Mouse (Mus musculus) cortical plate, adult 2 months (tissue): Measurements from ENCODE around the gene Tead1. TPM values are rescaled to one million over a fixed set of nuclear protein-coding genes. Genes with fewer than 3 reads are reported as not detected.

Source experiments
- H3K27ac ChIP-seq: fragments of 200-500 bp; 2 replicates; pipeline ENCODE4 v1.5.1; 2012; ENCODE audit warnings: low read length, control low read depth, inconsistent platforms; ENCODE audit not compliant: insufficient read depth
- H3K4me1 ChIP-seq: fragments of 200-500 bp; 2 replicates; pipeline ENCODE4 v1.6.1; 2011; ENCODE audit warnings: low read length; ENCODE audit not compliant: control insufficient read depth, insufficient read depth
- H3K4me3 ChIP-seq: fragments of 200-500 bp; 2 replicates; pipeline ENCODE4 v1.5.1; 2011; ENCODE audit warnings: mild to moderate bottlenecking, low read length, control low read depth; ENCODE audit not compliant: insufficient read depth
- CTCF ChIP-seq: fragments of 200-500 bp; IDR thresholded peaks from 2 replicates; pipeline ENCODE4 v1.5.1; 2011; ENCODE audit warnings: mild to moderate bottlenecking, control low read depth, low read length; ENCODE audit not compliant: insufficient read depth; ENCODE audit errors: extremely low read depth
- POLR2A ChIP-seq: fragments of 200-500 bp; IDR thresholded peaks from 2 replicates; pipeline ENCODE4 v1.6.1; 2011; ENCODE audit warnings: mild to moderate bottlenecking, low read length, control low read depth; ENCODE audit not compliant: insufficient read depth; ENCODE audit errors: extremely low read depth
- polyA plus RNA-seq: library from polyadenylated mRNA; depleted of rRNA; stranded (reverse); fragments of >200 nt; gene quantifications from 2 replicates; pipeline ENCODE4 v1.2.3, GENCODE M21; 2012

Gene Tead1
- polyA plus RNA-seq, 1 experiment, result 6.4 TPM

GRCm38 (mm10) chr7:112659816-112660215 lies 19.3 kb upstream of the Tead1 start:
- Histone ChIP-seq H3K4me3 (no peak overlapping the region), H3K27ac (no peak overlapping the region), H3K4me1 (peaks cover 2% of the 10 kb centered on the region; the same call in 1 of the 2 replicates)
- TF ChIP-seq POLR2A, result no peak
- no peak for TF ChIP-seq CTCF

DNA sequence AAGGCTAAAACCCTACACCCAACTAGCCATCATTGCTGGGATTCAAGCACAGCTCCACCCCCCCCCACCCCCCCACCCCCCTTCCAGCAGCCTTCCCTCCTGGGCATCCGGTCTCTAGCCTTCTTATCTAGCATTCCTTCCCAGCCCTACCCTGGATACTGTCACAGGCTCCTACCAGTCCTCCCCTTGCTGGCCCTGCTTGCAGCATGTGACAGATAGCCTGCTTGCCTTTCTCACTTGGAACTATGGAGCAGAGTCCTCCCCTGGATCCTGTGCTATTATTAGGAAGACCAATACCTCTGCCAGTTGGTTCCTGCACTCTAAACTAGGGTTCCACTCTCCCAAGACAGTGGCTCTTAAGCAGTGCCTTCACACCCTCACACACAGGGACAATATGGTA lies 18.8 kb upstream of the Tead1 start:
- no peak overlapping the region for H3K4me3 ChIP-seq
- TF ChIP-seq CTCF, result no peak
- TF ChIP-seq POLR2A, result no peak
- peaks cover 2% of the 10 kb centered on the region; the same call in 1 of the 2 replicates for H3K4me1 ChIP-seq
- no peak overlapping the region for H3K27ac ChIP-seq

GRCm38 (mm10) chr7:112662398-112663313 lies 16.5 kb upstream of the Tead1 start:
- TF ChIP-seq CTCF (no peak), POLR2A (no peak)
- no peak overlapping the region for H3K4me3 ChIP-seq
- H3K27ac ChIP-seq, result no peak overlapping the region
- H3K4me1 ChIP-seq, result peaks cover 2% of the 10 kb centered on the region; the same call in 1 of the 2 replicates

- no peak for TF ChIP-seq CTCF
- no peak for TF ChIP-seq POLR2A
- no peak overlapping the region for H3K4me3 ChIP-seq
- H3K4me1 ChIP-seq, result peaks cover 2% of the 10 kb centered on the region; the same call in 1 of the 2 replicates
- peak overlapping the region; percentile 24 for H3K27ac ChIP-seq
Measured at GRCm38 (mm10) chr7:112663314-112663966, 15.7 kb upstream of the Tead1 start.

DNA sequence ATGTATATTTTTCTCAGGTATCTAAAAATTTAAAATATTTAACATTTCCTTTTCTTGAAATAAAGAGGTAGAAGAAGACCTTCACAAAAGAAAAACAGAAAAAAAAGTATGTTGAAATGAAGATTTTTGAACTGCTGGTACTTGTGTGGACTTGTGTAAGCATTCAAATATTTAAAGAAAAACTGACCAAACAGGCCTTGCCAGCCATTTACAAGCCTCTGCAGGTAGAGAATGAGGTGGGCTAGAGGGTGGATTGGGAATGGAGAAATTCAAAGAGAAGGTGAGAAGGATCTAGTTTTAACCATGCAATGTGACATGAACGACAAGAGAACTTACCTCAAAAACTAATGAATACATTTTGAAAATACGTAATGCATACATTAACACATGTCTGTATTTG lies 9.1 kb upstream of the Tead1 start:
- Histone ChIP-seq H3K4me3 (no peak overlapping the region), H3K27ac (no peak overlapping the region)
- TF ChIP-seq CTCF, result no peak
- no peak for TF ChIP-seq POLR2A

GRCm38 (mm10) chr7:112678418-112679170 lies 524 bp upstream of the Tead1 start:
- TF ChIP-seq CTCF, result no peak
- 0 out of 2 replicates have a peak overlapping the region, but pooled peaks have one; percentile 4 for H3K27ac ChIP-seq
- H3K4me3 ChIP-seq, result peak overlapping the region; percentile 78
- peaks cover 1% of the 10 kb centered on the region for H3K4me1 ChIP-seq

More for the DNA sequence above, 9.1 kb upstream of the Tead1 start:
- H3K4me1 ChIP-seq, result no peaks in the 10 kb centered on the region

GRCm38 (mm10) chr7:112679513-112680245 lies 561 bp downstream of the Tead1 start:
- H3K4me1 ChIP-seq, result peaks cover 1% of the 10 kb centered on the region
- peak overlapping the region; percentile 78 for H3K4me3 ChIP-seq
- H3K27ac ChIP-seq, result peak overlapping the region; percentile 8; the same call in 1 of the 2 replicates
- TF ChIP-seq CTCF, result no peak
- TF ChIP-seq POLR2A, result no peak

GRCm38 (mm10) chr7:112680498-112681251 lies 1.6 kb downstream of the Tead1 start:
- H3K27ac ChIP-seq, result no peak overlapping the region
- TF ChIP-seq POLR2A (no peak), CTCF (no peak)
- H3K4me3 ChIP-seq, result peak overlapping the region; percentile 27
- H3K4me1 ChIP-seq, result peaks cover 3% of the 10 kb centered on the region
